29 mouse cellular contexts compared by ENCODE assay signal in the genomic region with DNA sequence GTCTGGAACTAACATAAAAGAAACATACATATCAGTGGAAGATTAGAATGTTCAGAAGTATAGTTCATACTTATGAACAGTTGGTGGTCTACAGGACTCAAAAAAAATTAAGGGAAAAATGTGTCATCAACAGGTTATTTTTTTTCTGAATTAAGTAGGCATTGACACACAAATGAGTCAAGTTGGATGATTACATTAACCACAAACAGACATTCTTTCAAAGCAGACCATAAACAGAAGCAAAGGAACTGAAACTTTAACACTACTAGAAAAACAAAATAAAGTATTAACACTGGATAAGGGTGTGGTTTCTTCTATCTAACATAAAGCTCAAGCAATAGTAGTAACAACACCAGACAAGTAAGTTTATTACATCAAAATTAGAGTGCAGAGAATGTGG. TPM values are rescaled to one million over a fixed set of nuclear protein-coding genes. Genes with fewer than 3 reads are reported as not detected.
DNase-seq lines count a peak whose midpoint lies in the region; ATAC-seq and TF ChIP-seq lines count a peak whose summit lies in the region.
"Had no signal": no experiment of that assay in that cellular context is flagged by ENCODE, and none has a peak within 500 bp of the region (broad histone marks: within the 10 kb centered on the region; RNA-seq: fewer than 3 reads in every experiment).

No protein-coding gene starts in this region.

- H3K27me3 ChIP-seq in MEL (ENCODE audit: control insufficient read depth in 1 of 2, insufficient read depth in 2 of 2, low read length in 2 of 2), result no peaks in the 10 kb centered on the region
- H3K27me3 ChIP-seq: embryonic facial prominence, embryonic 12.5 days; forebrain, embryonic 13.5 days; forebrain, embryonic 15.5 days; Patski had no signal

- peak; percentile 92 for ATAC-seq in granulocyte monocyte progenitor cell, adult 5-6 weeks (replicated peaks; ENCODE audit: poor library complexity, severe bottlenecking)
- ATAC-seq in megakaryocyte progenitor cell, adult 5-6 weeks (replicated peaks; ENCODE audit: poor library complexity), result peak; percentile 87
- ATAC-seq: activated CD4-positive, CD25-positive, alpha-beta regulatory T cell, adult 4 months; CD4-positive, CD25-positive, alpha-beta regulatory T cell, adult 4 months; forebrain, embryonic 13.5 days; forebrain, embryonic 15.5 days; forebrain, postnatal 0 days; Patski had no signal

- TF ChIP-seq CTCF in MEL (IDR thresholded peaks at IDR 0.05 in 2 of 3, conservative IDR thresholded peaks at IDR 0.05 in 1 of 3; ENCODE audit: control insufficient read depth in 1 of 3, insufficient read depth in 1 of 3, low read depth in 2 of 3, low read length in 3 of 3, poor library complexity in 1 of 3, severe bottlenecking in 1 of 3), result no peak

- TF ChIP-seq POLR2A in MEL (IDR thresholded peaks at IDR 0.05; ENCODE audit: control insufficient read depth in 1 of 2, insufficient read depth in 1 of 2, low read depth in 1 of 2, low read length in 2 of 2, poor library complexity in 1 of 2), result no peak

- H3K27ac ChIP-seq in MEL (ENCODE audit: control insufficient read depth, low read depth, low read length), result no peak overlapping the region
- H3K27ac ChIP-seq: embryonic facial prominence, embryonic 10.5 days; embryonic facial prominence, embryonic 12.5 days; forebrain, embryonic 13.5 days; forebrain, embryonic 15.5 days had no signal

- TF ChIP-seq EP300 in MEL (IDR thresholded peaks at IDR 0.05; ENCODE audit: low read depth in 1 of 2, low read length in 2 of 2), result peak in 1 of 2 experiments; percentile 19; a peak in 1 of 4 replicates

- no peak for TF ChIP-seq RAD21 in MEL (IDR thresholded peaks at IDR 0.05; ENCODE audit: low read depth, low read length)

- DNase-seq in 416B (ENCODE audit: low read depth) (peak; percentile 73), MEL (ENCODE audit: low read depth, low spot score) (peak; percentile 10)
- no peak for DNase-seq in kidney, postnatal 14 days
- no peak for DNase-seq in heart, postnatal 25 days (ENCODE audit: low spot score)
- no peak for DNase-seq in cerebellum, adult 9-10 months
- DNase-seq in left cerebral cortex, adult 9 months (ENCODE audit: low spot score in 2 of 2), result no peak
- DNase-seq: adrenal gland, adult 8-10 months; adrenal gland, postnatal 14 days; adrenal gland, postnatal 36 days; cerebellum, adult 11-12 months; cerebellum, adult 2 months; cerebellum, adult 9-11 months; cerebellum, postnatal 14 days; cerebellum, postnatal 36 days; forebrain, postnatal 0 days had no signal

- no peak overlapping the region for H3K9ac ChIP-seq in MEL (ENCODE audit: control insufficient read depth, low read depth, low read length, poor library complexity, severe bottlenecking)
- H3K9ac ChIP-seq: embryonic facial prominence, embryonic 12.5 days; forebrain, embryonic 13.5 days; forebrain, embryonic 15.5 days; forebrain, postnatal 0 days had no signal

- intact Hi-C loops in heart, postnatal 25 days (cut with DNase I), result no loop called here

- H3K9me3 ChIP-seq in MEL (replicated peaks; ENCODE audit: insufficient read depth, low read length), result no peaks in the 10 kb centered on the region
- H3K9me3 ChIP-seq: embryonic facial prominence, embryonic 10.5 days; embryonic facial prominence, embryonic 12.5 days; forebrain, embryonic 13.5 days; forebrain, embryonic 15.5 days had no signal

- no peak overlapping the region for H3K4me3 ChIP-seq in MEL (ENCODE audit: control insufficient read depth in 1 of 2, insufficient read depth in 1 of 2, low read depth in 2 of 2, low read length in 2 of 2)
- H3K4me3 ChIP-seq: embryonic facial prominence, embryonic 10.5 days; embryonic facial prominence, embryonic 12.5 days; forebrain, embryonic 13.5 days; forebrain, embryonic 15.5 days had no signal

- H3K79me2 ChIP-seq in MEL (ENCODE audit: control insufficient read depth, insufficient read depth, low read length, poor library complexity), result no peaks in the 10 kb centered on the region

- no peaks in the 10 kb centered on the region for H3K4me1 ChIP-seq in MEL (ENCODE audit: control insufficient read depth in 1 of 2, insufficient read depth in 2 of 2, low read length in 2 of 2)
- H3K4me1 ChIP-seq: embryonic facial prominence, embryonic 12.5 days; forebrain, embryonic 13.5 days; forebrain, embryonic 15.5 days had no signal

- H3K36me3 ChIP-seq in MEL (ENCODE audit: control insufficient read depth in 1 of 2, insufficient read depth in 2 of 2, low read length in 2 of 2), result no peaks in the 10 kb centered on the region
- H3K36me3 ChIP-seq: embryonic facial prominence, embryonic 10.5 days; embryonic facial prominence, embryonic 12.5 days; forebrain, embryonic 15.5 days had no signal

TF ChIP-seq in MEL, 35 proteins besides CTCF, POLR2A, EP300 and RAD21:
- TF ChIP-seq GABPA (IDR thresholded peaks at IDR 0.05; ENCODE audit: low read depth, low read length) (no peak), GATA1 (IDR thresholded peaks at IDR 0.05; ENCODE audit: low read depth, low read length) (no peak), POLR2AphosphoS2 (IDR thresholded peaks at IDR 0.05; ENCODE audit: low read length) (no peak), NELFE (IDR thresholded peaks at IDR 0.05; ENCODE audit: low read depth, low read length) (no peak), USF1 (IDR thresholded peaks at IDR 0.05; ENCODE audit: low read depth, low read length) (no peak), TBP (IDR thresholded peaks at IDR 0.05; ENCODE audit: low read depth, low read length) (no peak), MYB (IDR thresholded peaks at IDR 0.05; ENCODE audit: low read depth, low read length) (no peak), TAL1 (IDR thresholded peaks at IDR 0.05; ENCODE audit: low read length) (no peak), HCFC1 (IDR thresholded peaks at IDR 0.05; ENCODE audit: low read depth, low read length) (no peak), MAX (IDR thresholded peaks at IDR 0.05; ENCODE audit: low read length) (no peak), SMC3 (IDR thresholded peaks at IDR 0.05; ENCODE audit: low read depth, low read length) (no peak), JUND (IDR thresholded peaks at IDR 0.05; ENCODE audit: low read depth, low read length) (no peak), RCOR1 (IDR thresholded peaks at IDR 0.05; ENCODE audit: low read depth, low read length) (no peak)

RNA-seq across cellular contexts. Expression of gene 1700057G04Rik, which starts 59.7 kb away (rescaled TPM):
- not detected in 2 replicates for total RNA-seq in MEL (2012; rRNA removed)
- under 1 TPM in 1 of 2 experiments, not detected in 1; 0.19 TPM for polyA plus RNA-seq in MEL (2012; ENCODE audit: insufficient read depth in 1 of 2, insufficient read length in 2 of 2, low read depth in 1 of 2, low replicate concordance in 2 of 2, missing spikeins in 1 of 2)
- total RNA-seq in granulocyte monocyte progenitor cell, adult 5-6 weeks (2014; fragmentation: Nextera tagmentation), result not detected in 2 replicates
- total RNA-seq in granulocyte monocyte progenitor cell, adult 5-6 weeks (2017), result not detected in 2 replicates
- total RNA-seq in megakaryocyte progenitor cell, adult 5-6 weeks (2015), result not detected in 2 replicates
- not detected in 2 replicates for total RNA-seq in megakaryocyte progenitor cell, adult 5-6 weeks (2017)
- total RNA-seq in heart, postnatal 25 days (2021), result not detected
- total RNA-seq: adrenal gland, adult 18-20 months; adrenal gland, adult 8-10 months; adrenal gland, postnatal 14 days; adrenal gland, postnatal 36 days; ES-E14; forebrain, postnatal 0 days had no signal
- polyA plus RNA-seq: activated CD4-positive, CD25-positive, alpha-beta regulatory T cell, adult 4 months; CD4-positive, CD25-positive, alpha-beta regulatory T cell, adult 4 months; cerebellum, adult 2 months; cortical plate, adult 2 months; embryonic facial prominence, embryonic 10.5 days; embryonic facial prominence, embryonic 12.5 days; embryonic facial prominence, embryonic 14.5 days; forebrain, embryonic 11.5 days; forebrain, embryonic 13.5 days; forebrain, embryonic 15.5 days; forebrain, postnatal 0 days; Patski had no signal

Comparison
In these comparisons a context has a peak if more than half of its experiments do, and no peak if none do; other contexts are left out.
1. DNase-seq: peak in 416B (single experiment) and MEL (single experiment); none in kidney, postnatal 14 days (single experiment), heart, postnatal 25 days (single experiment), cerebellum, adult 9-10 months (single experiment) and left cerebral cortex, adult 9 months (0 of 2).